Mouse (Mus musculus): ENCODE data around the gene Eif1. TPM values are rescaled to one million over a fixed set of nuclear protein-coding genes. Genes with fewer than 3 reads are reported as not detected.

The Eif1 gene
- polyA plus RNA-seq (2012; rRNA removed) = 534 and 549 TPM in 2 replicates

GRCm38 (mm10) chr11:100319492-100320171 lies at the start of gene Eif1:
TSS of gene Eif1 (plus strand) at chr11:100319885.
- TF ChIP-seq POLR2A (IDR thresholded peaks at IDR 0.05; ENCODE audit: extremely low read depth, insufficient read depth, low read length) = peak; percentile 67
- TF ChIP-seq CTCF (IDR thresholded peaks at IDR 0.05; ENCODE audit: extremely low read depth, insufficient read depth, low read length) = no peak

GRCm38 (mm10) chr11:100271878-100272277 lies 47.8 kb upstream of the Eif1 start:
- no peak overlapping the region for H3K4me3 ChIP-seq (ENCODE audit: insufficient read depth, low read length)
- no peak for TF ChIP-seq POLR2A (IDR thresholded peaks at IDR 0.05; ENCODE audit: extremely low read depth, insufficient read depth, low read length)
- no peak for TF ChIP-seq CTCF (IDR thresholded peaks at IDR 0.05; ENCODE audit: extremely low read depth, insufficient read depth, low read length)
- H3K4me1 ChIP-seq (ENCODE audit: control insufficient read depth, insufficient read depth, low read length) = no peaks in the 10 kb centered on the region
- no peak overlapping the region for H3K27ac ChIP-seq (ENCODE audit: insufficient read depth, low read length)

More at GRCm38 (mm10) chr11:100319492-100320171, at the start of gene Eif1:
- Histone ChIP-seq H3K4me3 (ENCODE audit: insufficient read depth, low read length) (peak within 1 kb of the TSS; percentile 61), H3K4me1 (ENCODE audit: control insufficient read depth, insufficient read depth, low read length) (no peaks in the 10 kb centered on the region), H3K27ac (ENCODE audit: insufficient read depth, low read length) (peak within 1 kb of the TSS; percentile 76)

GRCm38 (mm10) chr11:100274719-100275118 lies 45.0 kb upstream of the Eif1 start:
- TF ChIP-seq CTCF (IDR thresholded peaks at IDR 0.05; ENCODE audit: extremely low read depth, insufficient read depth, low read length) = no peak
- TF ChIP-seq POLR2A (IDR thresholded peaks at IDR 0.05; ENCODE audit: extremely low read depth, insufficient read depth, low read length) = no peak
- no peaks in the 10 kb centered on the region for H3K4me1 ChIP-seq (ENCODE audit: control insufficient read depth, insufficient read depth, low read length)

GRCm38 (mm10) chr11:100275466-100275865 lies 44.2 kb upstream of the Eif1 start:
- no peak overlapping the region for H3K27ac ChIP-seq (ENCODE audit: insufficient read depth, low read length)
- no peaks in the 10 kb centered on the region for H3K4me1 ChIP-seq (ENCODE audit: control insufficient read depth, insufficient read depth, low read length)
- H3K4me3 ChIP-seq (ENCODE audit: insufficient read depth, low read length) = no peak overlapping the region
- TF ChIP-seq CTCF (IDR thresholded peaks at IDR 0.05; ENCODE audit: extremely low read depth, insufficient read depth, low read length) (no peak), POLR2A (IDR thresholded peaks at IDR 0.05; ENCODE audit: extremely low read depth, insufficient read depth, low read length) (no peak)

More at GRCm38 (mm10) chr11:100274719-100275118, 45.0 kb upstream of the Eif1 start:
- no peak overlapping the region for H3K4me3 ChIP-seq (ENCODE audit: insufficient read depth, low read length)
- no peak overlapping the region for H3K27ac ChIP-seq (ENCODE audit: insufficient read depth, low read length)

GRCm38 (mm10) chr11:100277726-100278480 lies 41.8 kb upstream of the Eif1 start:
- H3K27ac ChIP-seq (ENCODE audit: insufficient read depth, low read length) = no peak overlapping the region
- H3K4me3 ChIP-seq (ENCODE audit: insufficient read depth, low read length) = no peak overlapping the region
- no peak for TF ChIP-seq CTCF (IDR thresholded peaks at IDR 0.05; ENCODE audit: extremely low read depth, insufficient read depth, low read length)
- TF ChIP-seq POLR2A (IDR thresholded peaks at IDR 0.05; ENCODE audit: extremely low read depth, insufficient read depth, low read length) = no peak
- no peaks in the 10 kb centered on the region for H3K4me1 ChIP-seq (ENCODE audit: control insufficient read depth, insufficient read depth, low read length)

- Histone ChIP-seq H3K27ac (ENCODE audit: insufficient read depth, low read length) (no peak overlapping the region), H3K4me1 (ENCODE audit: control insufficient read depth, insufficient read depth, low read length) (no peaks in the 10 kb centered on the region), H3K4me3 (ENCODE audit: insufficient read depth, low read length) (no peak overlapping the region)
- TF ChIP-seq CTCF (IDR thresholded peaks at IDR 0.05; ENCODE audit: extremely low read depth, insufficient read depth, low read length) = no peak
- TF ChIP-seq POLR2A (IDR thresholded peaks at IDR 0.05; ENCODE audit: extremely low read depth, insufficient read depth, low read length) = no peak
Measured at GRCm38 (mm10) chr11:100278759-100279158, 40.9 kb upstream of the Eif1 start.

- Histone ChIP-seq H3K4me1 (ENCODE audit: control insufficient read depth, insufficient read depth, low read length) (no peaks in the 10 kb centered on the region), H3K4me3 (ENCODE audit: insufficient read depth, low read length) (no peak overlapping the region), H3K27ac (ENCODE audit: insufficient read depth, low read length) (no peak overlapping the region)
- TF ChIP-seq CTCF (IDR thresholded peaks at IDR 0.05; ENCODE audit: extremely low read depth, insufficient read depth, low read length) (peak; percentile 94), POLR2A (IDR thresholded peaks at IDR 0.05; ENCODE audit: extremely low read depth, insufficient read depth, low read length) (no peak)
Measured at GRCm38 (mm10) chr11:100281596-100282544, 37.8 kb upstream of the Eif1 start.

- Histone ChIP-seq H3K4me1 (ENCODE audit: control insufficient read depth, insufficient read depth, low read length) (no peaks in the 10 kb centered on the region), H3K4me3 (ENCODE audit: insufficient read depth, low read length) (no peak overlapping the region), H3K27ac (ENCODE audit: insufficient read depth, low read length) (no peak overlapping the region)
- TF ChIP-seq POLR2A (IDR thresholded peaks at IDR 0.05; ENCODE audit: extremely low read depth, insufficient read depth, low read length) = no peak
- peak; percentile 62 for TF ChIP-seq CTCF (IDR thresholded peaks at IDR 0.05; ENCODE audit: extremely low read depth, insufficient read depth, low read length)
Measured at GRCm38 (mm10) chr11:100282549-100282948, 37.1 kb upstream of the Eif1 start.

GRCm38 (mm10) chr11:100284988-100285387 lies 34.7 kb upstream of the Eif1 start:
- Histone ChIP-seq H3K4me3 (ENCODE audit: insufficient read depth, low read length) (no peak overlapping the region), H3K27ac (ENCODE audit: insufficient read depth, low read length) (no peak overlapping the region), H3K4me1 (ENCODE audit: control insufficient read depth, insufficient read depth, low read length) (no peaks in the 10 kb centered on the region)
- TF ChIP-seq POLR2A (IDR thresholded peaks at IDR 0.05; ENCODE audit: extremely low read depth, insufficient read depth, low read length) (no peak), CTCF (IDR thresholded peaks at IDR 0.05; ENCODE audit: extremely low read depth, insufficient read depth, low read length) (no peak)
